Mouse (Mus musculus): ENCODE data around the gene Fam166a.

Gene Fam166a

GRCm38 (mm10) chr2:25185625-25186574 lies 32.6 kb upstream of the Fam166a start:
- peak; percentile 87 for DNase-seq (ENCODE audit: low spot score)

DNA sequence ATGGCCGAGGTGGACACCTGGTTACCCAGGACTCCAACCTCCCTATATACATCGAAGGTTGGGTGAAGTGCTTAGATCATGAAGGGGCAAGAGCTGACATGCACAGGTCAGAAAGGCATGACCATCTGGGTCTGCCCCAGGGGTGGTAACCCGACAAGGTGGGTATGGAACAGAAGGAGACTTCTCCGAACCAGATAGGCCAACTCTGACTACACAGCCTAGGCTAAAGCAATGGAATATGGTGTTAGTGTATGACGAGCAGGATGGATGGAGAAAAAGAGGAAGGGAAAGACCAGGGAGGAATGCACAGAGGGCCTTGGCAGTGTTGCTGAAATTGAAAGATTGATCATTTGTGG lies 32.0 kb upstream of the Fam166a start:
- no peak for DNase-seq (ENCODE audit: low spot score)

GRCm38 (mm10) chr2:25187841-25188240 lies 30.7 kb upstream of the Fam166a start:
- no peak for DNase-seq (ENCODE audit: low spot score)

- DNase-seq (ENCODE audit: low spot score): peak; percentile 96
Observed at GRCm38 (mm10) chr2:25193330-25193770, 25.2 kb upstream of the Fam166a start.

- no peak for DNase-seq (ENCODE audit: low spot score)
Observed at GRCm38 (mm10) chr2:25194006-25194405, 24.5 kb upstream of the Fam166a start.

DNA sequence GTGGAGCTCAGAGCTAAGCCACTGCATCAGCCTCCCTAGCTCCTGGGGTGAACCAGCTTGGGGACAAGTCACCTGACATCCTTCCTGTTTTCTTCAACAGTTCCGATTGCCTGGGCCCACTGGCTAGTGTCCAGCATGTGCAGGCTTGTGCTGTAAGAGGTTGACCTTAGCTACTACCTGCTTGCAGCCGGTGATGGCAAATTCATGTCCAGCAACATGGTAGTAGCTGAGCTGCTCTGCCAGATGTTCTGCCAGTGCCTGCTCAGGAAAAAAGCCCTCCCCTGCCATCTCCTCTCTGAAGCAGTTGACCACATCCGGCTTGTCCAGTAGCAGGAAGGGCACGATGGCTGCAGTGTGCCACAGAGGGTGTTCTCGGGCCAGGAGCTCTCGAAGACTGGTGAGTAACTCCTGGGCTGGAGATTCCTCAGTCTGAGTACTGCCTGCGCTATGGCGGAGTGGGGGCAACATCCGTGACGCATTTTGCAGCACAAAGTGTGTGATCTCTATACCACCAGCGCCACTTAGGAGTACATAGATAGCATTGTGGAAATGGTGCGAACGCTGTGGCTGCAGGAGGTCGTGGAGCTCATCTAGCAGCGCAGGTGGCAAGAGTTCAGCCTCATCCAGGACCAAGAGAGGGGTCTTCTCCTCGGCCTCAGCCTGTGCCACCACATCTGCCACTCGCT lies 23.9 kb upstream of the Fam166a start:
- DNase-seq (ENCODE audit: low spot score): no peak

- no peak for DNase-seq (ENCODE audit: low spot score)
Observed at GRCm38 (mm10) chr2:25195211-25196156, 23.1 kb upstream of the Fam166a start.

DNA sequence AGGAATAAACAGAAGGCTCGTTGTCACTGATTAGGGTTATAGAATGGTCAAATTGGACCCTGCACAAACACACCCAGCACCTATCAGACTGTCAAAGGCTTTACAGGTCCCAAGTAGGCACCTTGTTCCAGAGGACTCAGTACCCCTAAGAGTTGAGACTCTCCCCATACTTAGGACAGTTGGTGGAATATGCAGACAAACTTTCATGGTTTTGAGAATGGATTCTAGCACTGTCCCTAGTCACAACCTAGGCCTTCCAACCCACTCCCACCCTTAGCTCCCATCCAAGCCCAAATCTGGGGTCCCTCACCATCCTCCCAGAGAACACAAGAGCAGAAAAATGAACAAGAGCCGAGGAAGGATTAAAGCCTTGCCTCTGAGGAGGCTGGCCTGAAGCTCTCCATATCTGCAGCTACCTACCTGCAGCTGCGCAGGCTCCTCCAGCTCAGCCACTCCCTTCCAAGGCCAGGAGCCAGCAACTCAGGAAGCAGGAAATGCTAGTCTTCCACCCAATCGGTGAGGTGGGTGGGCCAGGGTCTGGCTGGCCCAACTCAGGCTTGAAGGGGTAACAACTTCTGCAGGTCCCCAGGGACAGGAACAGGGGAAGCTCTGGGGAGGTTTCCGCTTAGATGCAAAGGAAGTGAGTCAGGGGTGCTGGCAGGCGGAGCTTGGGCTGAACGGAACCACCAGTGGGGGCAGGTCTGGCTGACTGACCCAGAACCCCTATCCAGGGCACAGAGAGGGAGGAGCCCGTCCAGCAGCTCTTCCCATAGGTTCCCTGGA lies 22.2 kb upstream of the Fam166a start, which contains the start of gene Tor4a:
Gene Tor4a (minus strand): TSS at position 715 of the 783 bp plus-strand sequence.
- peak; percentile 15 for DNase-seq (ENCODE audit: low spot score)

- DNase-seq (ENCODE audit: low spot score): no peak
Observed at GRCm38 (mm10) chr2:25197191-25197590, 21.4 kb upstream of the Fam166a start.

- no peak for DNase-seq (ENCODE audit: low spot score)
Observed at GRCm38 (mm10) chr2:25197946-25198345, 20.6 kb upstream of the Fam166a start.

DNA sequence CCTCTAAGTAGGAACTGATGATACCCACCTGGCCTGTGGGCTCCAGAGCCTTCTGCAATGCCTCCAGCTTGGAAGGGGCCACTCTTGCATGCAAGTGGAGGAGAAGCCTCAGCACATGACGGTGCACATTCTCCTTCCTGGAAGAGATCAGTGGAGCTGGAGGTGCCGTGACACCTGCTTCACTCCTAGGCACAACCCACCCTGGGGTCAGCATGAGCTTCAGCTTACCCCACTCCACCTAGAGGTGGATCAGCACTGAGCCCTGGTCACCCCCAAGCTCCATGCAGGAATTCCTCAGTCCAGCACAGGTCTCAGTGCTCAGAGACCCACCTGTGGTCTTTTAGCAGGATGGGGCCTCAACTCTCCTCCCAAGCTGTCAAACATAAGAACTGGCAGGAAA lies 17.9 kb upstream of the Fam166a start:
- no peak for DNase-seq (ENCODE audit: low spot score)

DNA sequence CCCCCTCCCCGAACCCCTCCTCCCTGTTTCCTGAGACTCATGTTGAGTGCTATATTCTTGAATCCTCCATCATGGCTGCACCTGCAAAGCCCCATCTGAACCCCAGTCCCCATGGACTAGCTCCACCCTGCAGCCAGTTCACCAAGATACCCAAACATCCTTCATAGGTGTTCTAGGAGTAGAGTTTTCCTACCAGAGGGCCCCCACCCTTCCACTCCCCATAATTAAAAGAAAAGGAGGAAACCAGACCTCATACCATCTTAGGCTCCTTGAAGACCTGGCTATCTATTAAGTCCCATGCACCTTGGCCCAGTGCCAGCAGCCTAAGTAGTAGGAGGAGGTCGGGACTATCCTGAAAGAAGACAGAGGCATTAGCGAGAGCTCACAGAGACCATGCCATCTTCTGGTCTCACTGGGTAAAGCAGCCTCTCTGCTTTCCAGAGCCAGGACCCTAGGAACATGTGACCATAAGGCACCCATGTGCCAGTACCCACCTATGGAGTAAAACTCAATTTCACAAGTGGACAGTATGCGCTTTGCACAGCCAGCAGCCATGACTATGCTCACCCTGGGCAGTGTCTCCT lies 14.8 kb upstream of the Fam166a start:
- DNase-seq (ENCODE audit: low spot score): peak; percentile 31

DNA sequence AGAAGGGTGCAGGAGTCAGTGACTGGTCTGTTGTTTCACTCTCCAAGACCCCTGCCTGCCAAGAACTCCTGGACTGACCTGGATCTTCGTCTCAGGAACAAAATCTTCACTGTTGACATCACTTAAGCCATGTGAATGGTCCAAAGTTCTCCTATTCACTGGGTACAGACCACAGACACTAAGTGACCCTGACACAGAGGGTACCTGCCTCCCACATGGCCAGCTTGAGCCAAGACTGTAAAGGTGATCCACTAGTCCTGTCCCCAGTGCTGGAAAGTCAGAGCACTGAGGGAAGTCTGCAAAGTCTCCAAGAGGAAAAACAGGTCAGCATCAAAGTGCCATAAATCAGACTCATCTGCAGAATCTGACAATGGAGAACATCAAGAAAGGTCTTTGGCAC lies 11.0 kb upstream of the Fam166a start:
- DNase-seq (ENCODE audit: low spot score): no peak

- DNase-seq (ENCODE audit: low spot score): peak; percentile 13
Observed at GRCm38 (mm10) chr2:25210686-25211085, 7.9 kb upstream of the Fam166a start.

DNA sequence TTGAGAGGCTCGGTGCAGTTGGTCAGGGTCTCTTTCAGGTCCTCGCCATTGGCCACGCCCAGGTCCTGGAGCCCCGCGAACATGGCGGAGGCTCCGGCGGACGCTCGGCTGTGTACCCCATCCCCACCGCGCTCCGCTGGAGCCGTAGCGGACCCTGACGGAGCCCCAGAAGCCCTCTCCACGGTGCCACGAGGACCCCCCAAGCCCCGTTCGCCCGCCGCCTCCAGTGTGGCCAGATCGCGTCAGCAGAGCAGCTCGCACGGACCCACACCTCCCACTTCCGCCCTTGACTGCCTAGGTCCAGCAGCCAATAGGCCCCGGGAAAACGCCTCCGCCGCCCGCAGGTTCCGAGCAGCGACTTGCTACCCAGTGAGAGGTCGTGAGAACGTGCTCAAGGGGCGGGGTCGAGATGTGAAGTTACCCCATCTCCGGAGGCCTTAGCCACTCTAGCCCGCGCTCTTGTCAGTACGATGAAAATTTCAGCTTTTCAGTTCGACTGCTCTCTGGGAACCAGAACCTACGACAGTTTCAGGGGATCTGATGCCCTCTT lies 7.3 kb upstream of the Fam166a start, which contains the start of gene Nelfb:
Gene Nelfb (minus strand): TSS at position 369 of the 550 bp plus-strand sequence.
- peak; percentile 92 for DNase-seq (ENCODE audit: low spot score)

DNA sequence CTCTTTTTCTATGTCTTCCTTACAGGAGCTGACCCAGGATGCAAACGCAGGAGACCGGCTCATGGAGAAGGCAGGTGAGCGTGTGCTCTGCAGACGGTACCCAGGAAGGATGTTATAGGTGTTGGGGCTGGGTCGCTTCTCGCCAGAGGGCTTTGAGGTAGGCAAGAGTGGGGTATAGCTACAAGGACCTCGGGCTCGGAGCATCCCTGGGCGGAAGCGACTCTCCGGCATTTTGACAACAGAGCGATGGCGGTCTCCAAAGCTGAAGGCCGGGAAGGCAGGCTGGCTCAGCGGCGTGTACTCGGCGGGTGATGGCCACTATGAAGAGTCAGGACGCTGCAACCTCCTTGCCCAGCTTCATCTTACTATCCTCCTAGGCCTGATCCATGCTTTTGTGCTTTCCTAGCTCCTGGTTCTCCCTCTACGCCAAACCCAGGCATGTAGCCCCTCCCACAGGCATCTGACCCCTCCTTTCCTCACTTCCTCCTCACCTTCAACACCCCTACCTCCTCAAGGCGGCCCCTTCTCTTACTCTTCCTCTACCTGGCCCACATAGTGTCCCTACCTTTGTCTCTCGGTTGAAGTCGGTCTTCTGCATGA lies 5.2 kb upstream of the Fam166a start:
- no peak for DNase-seq (ENCODE audit: low spot score)

- DNase-seq (ENCODE audit: low spot score): no peak
Observed at GRCm38 (mm10) chr2:25214444-25214843, 4.1 kb upstream of the Fam166a start, which contains the start of gene Stpg3. Gene Stpg3, minus strand, starts transcription at chr2:25214637.

GRCm38 (mm10) chr2:25217666-25218065 lies 879 bp upstream of the Fam166a start:
- no peak for DNase-seq (ENCODE audit: low spot score)

DNA sequence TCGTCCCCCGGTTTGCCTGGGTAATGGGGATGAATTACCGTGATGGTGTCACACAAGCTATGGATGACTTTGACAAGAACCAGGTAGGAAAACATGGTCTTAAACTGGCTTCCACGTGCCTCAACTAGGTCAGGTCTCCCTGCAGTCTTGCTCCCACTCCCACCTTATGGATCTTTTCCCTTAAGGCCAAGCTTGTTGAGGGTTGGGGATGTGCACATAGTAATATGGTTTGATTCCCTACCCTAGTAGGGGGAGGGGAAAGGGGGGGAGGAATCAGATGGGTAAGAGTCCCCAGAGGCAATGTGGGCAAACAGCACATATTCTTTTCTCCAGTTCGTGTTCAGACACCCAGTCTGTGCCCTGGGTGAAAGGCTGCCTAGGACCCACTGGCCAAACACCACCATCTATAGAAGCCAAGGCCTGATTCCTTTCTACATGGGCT lies 2.8 kb downstream of the Fam166a start:
- DNase-seq (ENCODE audit: low spot score): no peak

Measured in retina, embryonic 14.5 days (tissue).